Mouse (Mus musculus) heart, postnatal 0 days (tissue): ENCODE data around the gene Mtmr14.

ENCODE experiments used
- CTCF ChIP-seq: IDR thresholded peaks from 2 replicates; pipeline ENCODE4 v1.5.1; 2016; ENCODE audit warnings: antibody characterized with exemption, control low read depth, low read depth
- EP300 ChIP-seq: IDR thresholded peaks from 2 replicates; pipeline ENCODE4 v1.6.1; 2016; ENCODE audit warnings: antibody characterized with exemption, low read depth

- TF ChIP-seq EP300, result no peak
- no peak for TF ChIP-seq CTCF
These were observed 39.2 kb downstream of the Mtmr14 start for GRCm38 (mm10) chr6:113276846-113277245.
